Mouse (Mus musculus) CH12.LX (cell line): ENCODE results near the gene Esr2.
"Not testable (repeated sequence)": the region's sequence is repeated elsewhere in the genome, so short reads cannot be mapped to it uniquely, and the experiment has no call there.

Experiments
- BHLHE40 ChIP-seq: IDR thresholded peaks from 2 replicates; pipeline ENCODE4 v1.6.1; 2011; ENCODE audit warnings: mild to moderate bottlenecking, low read depth, low read length, improper control_type of control experiment
- CTCF ChIP-seq, 2 experiments: IDR thresholded peaks in 1 of 2; conservative IDR thresholded peaks in 1 of 2; 2 replicates each; pipeline ENCODE4 v1.5.1; 2011 to 2012; ENCODE audit warnings: low read depth in 2 of 2, low read length in 2 of 2, improper control_type of control experiment in 1 of 2, inconsistent platforms in 1 of 2, mild to moderate bottlenecking in 1 of 2, moderate library complexity in 1 of 2
- EP300 ChIP-seq: IDR thresholded peaks from 2 replicates; pipeline ENCODE4 v1.6.1; 2011; ENCODE audit warnings: low read length, improper control_type of control experiment
- ZKSCAN1 ChIP-seq: IDR thresholded peaks from 2 replicates; pipeline ENCODE4 v1.6.1; 2012; ENCODE audit warnings: low read depth, inconsistent platforms, low read length, improper control_type of control experiment, borderline replicate concordance

DNA sequence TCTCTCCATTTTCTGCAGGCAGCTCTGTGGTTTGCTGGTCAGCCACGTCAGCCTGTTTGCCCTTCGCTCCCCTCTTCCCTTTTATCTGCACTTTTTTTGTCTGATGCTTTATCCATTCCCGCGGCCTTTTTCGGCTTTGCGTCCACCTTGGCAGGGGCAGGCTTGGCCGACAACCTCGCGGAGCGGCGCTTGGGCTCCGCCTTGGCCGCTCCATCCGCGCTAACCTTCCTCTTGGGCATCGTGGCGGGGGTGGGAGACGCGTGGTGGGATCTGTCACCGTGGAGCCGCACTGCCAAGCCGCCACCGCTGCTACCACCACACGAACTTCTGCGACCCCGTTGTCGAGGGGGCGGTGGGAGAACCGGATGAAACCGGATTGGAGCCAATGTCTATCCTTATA, 24.7 kb downstream of the Esr2 start:
- not testable (repeated sequence) for TF ChIP-seq ZKSCAN1; CTCF (conservative IDR thresholded peaks at IDR 0.05 in 1 of 2, IDR thresholded peaks at IDR 0.05 in 1 of 2; ENCODE audit: low read depth in 2 of 2, low read length in 2 of 2); EP300; BHLHE40
